Mouse (Mus musculus): Measurements from ENCODE around the gene Aldh2. TPM values are rescaled to one million over a fixed set of nuclear protein-coding genes. Genes with fewer than 3 reads are reported as not detected.
"Not testable (repeated sequence)": the region's sequence is repeated elsewhere in the genome, so short reads cannot be mapped to it uniquely, and the experiment has no call there.

Gene Aldh2
- total RNA-seq, 1 experiment from 2014 or later: 1,679 TPM

GRCm38 (mm10) chr5:121546530-121546895 lies 47.1 kb downstream of the Aldh2 start:
- peak; percentile 47 for DNase-seq

- DNase-seq: peak; percentile 98
Observed at GRCm38 (mm10) chr5:121545793-121546529, 47.7 kb downstream of the Aldh2 start, which contains the start of gene Mapkapk5. Gene Mapkapk5 (minus strand): TSS chr5:121545905.

GRCm38 (mm10) chr5:121544910-121545792 lies 48.5 kb downstream of the Aldh2 start, which contains the start of the genes Adam1a and Gm42878:
Gene Adam1a (minus strand): TSS chr5:121545482.
Gene Gm42878 (minus strand): TSS chr5:121545482.
- DNase-seq: peak; percentile 50

- no peak for DNase-seq
Observed at GRCm38 (mm10) chr5:121543370-121543769, 50.3 kb downstream of the Aldh2 start.

GRCm38 (mm10) chr5:121541235-121541634 lies 52.4 kb downstream of the Aldh2 start:
- DNase-seq: no peak

- DNase-seq: no peak
Observed at GRCm38 (mm10) chr5:121540066-121540465, 53.6 kb downstream of the Aldh2 start.

GRCm38 (mm10) chr5:121537588-121537987 lies 56.0 kb downstream of the Aldh2 start:
- DNase-seq: no peak

GRCm38 (mm10) chr5:121536921-121537555 lies 56.6 kb downstream of the Aldh2 start:
- no peak for DNase-seq

GRCm38 (mm10) chr5:121535116-121535515 lies 58.5 kb downstream of the Aldh2 start:
- DNase-seq: no peak

GRCm38 (mm10) chr5:121534521-121534920 lies 59.1 kb downstream of the Aldh2 start:
- no peak for DNase-seq

- peak; percentile 49 for DNase-seq
Observed at GRCm38 (mm10) chr5:121526961-121527360, 66.7 kb downstream of the Aldh2 start.

GRCm38 (mm10) chr5:121526526-121526925 lies 67.1 kb downstream of the Aldh2 start:
- DNase-seq: no peak

GRCm38 (mm10) chr5:121525774-121526450 lies 67.7 kb downstream of the Aldh2 start:
- DNase-seq: no peak

GRCm38 (mm10) chr5:121519758-121520157 lies 73.9 kb downstream of the Aldh2 start:
- DNase-seq: not testable (repeated sequence)

- no peak for DNase-seq
Observed at GRCm38 (mm10) chr5:121518983-121519382, 74.6 kb downstream of the Aldh2 start.

Other genes with a start within 250 kb of the Aldh2 start
- 28.1 and 50.7 TPM in 2 replicates for gene Trafd1, start 208.2 kb downstream of the Aldh2 start, total RNA-seq (2021)
- 35.2 and 38.6 TPM in 2 replicates for gene Naa25, start 195.9 kb downstream of the Aldh2 start, total RNA-seq (2021)
- 5.5 and 8.1 TPM in 2 replicates for gene Tmem116, start 141.9 kb downstream of the Aldh2 start, total RNA-seq (2021)
- gene Erp29, start 141.3 kb downstream of the Aldh2 start, total RNA-seq (2021): 96.8 and 103 TPM in 2 replicates
- gene Adam1b, start 90.4 kb downstream of the Aldh2 start, total RNA-seq (2021): not detected in 2 replicates
- gene Adam1a, start 48.3 kb downstream of the Aldh2 start, total RNA-seq (2021): 6.4 and 7.9 TPM in 2 replicates
- gene Gm42878, start 48.3 kb downstream of the Aldh2 start, total RNA-seq (2021): not detected in 2 replicates
- 72.2 and 105 TPM in 2 replicates for gene Mapkapk5, start 47.9 kb downstream of the Aldh2 start, total RNA-seq (2021)
- gene Acad12, start 25.1 kb upstream of the Aldh2 start, total RNA-seq (2021): 19.8 and 26.7 TPM in 2 replicates
- gene Acad10, start 66.7 kb upstream of the Aldh2 start, total RNA-seq (2021): 21.8 and 26.2 TPM in 2 replicates
- gene Brap, start 66.7 kb upstream of the Aldh2 start, total RNA-seq (2021): 55.1 and 64.3 TPM in 2 replicates
- 172 and 216 TPM in 2 replicates for gene Atxn2, start 117.5 kb upstream of the Aldh2 start, total RNA-seq (2021)
- 36.4 and 46.0 TPM in 2 replicates for gene Sh2b3, start 243.8 kb upstream of the Aldh2 start, total RNA-seq (2021)